Mouse (Mus musculus): ENCODE data around the gene Ablim1. TPM values are rescaled to one million over a fixed set of nuclear protein-coding genes. Genes with fewer than 3 reads are reported as not detected.

Gene Ablim1
- polyA plus RNA-seq, 1 experiment = 216 TPM

DNA sequence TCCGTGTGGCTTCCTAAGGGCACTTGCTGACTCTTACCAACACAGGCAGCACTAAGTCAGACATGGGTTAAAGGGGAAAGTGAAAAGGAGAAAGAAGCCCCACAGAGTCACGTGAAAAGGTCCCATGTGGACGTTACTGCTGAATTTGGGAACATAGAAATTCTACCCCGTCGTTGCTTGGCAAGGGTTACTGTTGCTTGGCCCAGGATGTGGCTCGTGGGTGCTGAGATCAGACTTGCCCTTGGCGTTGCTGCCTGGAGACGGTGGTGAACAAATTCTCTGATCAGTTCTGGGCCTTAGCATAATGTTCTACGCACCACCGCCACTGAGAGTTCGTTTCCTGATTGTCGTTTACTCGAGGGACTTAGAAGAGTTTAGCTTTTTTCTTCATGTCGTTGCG lies 277.9 kb downstream of the Ablim1 start:
- no peak overlapping the region for H3K4me3 ChIP-seq (ENCODE audit: control insufficient read depth, insufficient read depth, low read length)
- H3K36me3 ChIP-seq (ENCODE audit: control insufficient read depth, insufficient read depth, low read length) = peaks cover 85% of the 10 kb centered on the region
- no peak overlapping the region for H3K27ac ChIP-seq (ENCODE audit: control insufficient read depth, insufficient read depth, low read length)
- WGBS = 87% methylated on average over 15 of the region's 15 CpGs
- TF ChIP-seq POLR2A (IDR thresholded peaks at IDR 0.05; ENCODE audit: control insufficient read depth, extremely low read depth, insufficient read depth, low read length, poor library complexity) (no peak), CTCF (IDR thresholded peaks at IDR 0.05; ENCODE audit: borderline replicate concordance, control insufficient read depth, extremely low read depth, insufficient read depth, low read length, poor library complexity) (no peak)
- H3K4me1 ChIP-seq (replicated peaks; ENCODE audit: control insufficient read depth, insufficient read depth, low read length) = no peaks in the 10 kb centered on the region
- no peaks in the 10 kb centered on the region for H3K27me3 ChIP-seq (ENCODE audit: control insufficient read depth, insufficient read depth, low read length)
- DNase-seq = no peak

DNA sequence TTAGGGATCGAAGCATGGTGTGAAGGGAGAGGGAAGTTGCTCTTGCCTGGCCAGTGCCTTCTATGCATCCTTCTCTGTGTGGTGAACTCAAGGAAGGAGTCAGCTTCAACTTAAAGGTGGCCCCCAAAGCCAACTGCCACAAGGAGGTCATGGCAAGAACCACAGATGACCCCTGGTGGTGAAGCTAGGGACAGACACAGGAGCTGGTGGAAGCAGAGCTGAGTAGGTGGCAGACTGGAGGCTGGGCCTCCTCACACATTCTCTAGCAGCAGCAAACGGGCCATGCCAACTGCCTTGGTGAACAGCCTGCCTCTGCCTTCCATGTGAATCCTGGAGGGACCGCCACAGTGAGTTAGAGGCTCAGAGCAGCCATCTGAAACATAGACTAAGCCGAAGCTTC lies 283.1 kb downstream of the Ablim1 start:
- Histone ChIP-seq H3K4me1 (replicated peaks; ENCODE audit: control insufficient read depth, insufficient read depth, low read length) (no peaks in the 10 kb centered on the region), H3K4me3 (ENCODE audit: control insufficient read depth, insufficient read depth, low read length) (no peak overlapping the region), H3K27me3 (ENCODE audit: control insufficient read depth, insufficient read depth, low read length) (no peaks in the 10 kb centered on the region), H3K27ac (ENCODE audit: control insufficient read depth, insufficient read depth, low read length) (no peak overlapping the region), H3K36me3 (ENCODE audit: control insufficient read depth, insufficient read depth, low read length) (peaks cover 32% of the 10 kb centered on the region)
- TF ChIP-seq POLR2A (IDR thresholded peaks at IDR 0.05; ENCODE audit: control insufficient read depth, extremely low read depth, insufficient read depth, low read length, poor library complexity) = no peak
- TF ChIP-seq CTCF (IDR thresholded peaks at IDR 0.05; ENCODE audit: borderline replicate concordance, control insufficient read depth, extremely low read depth, insufficient read depth, low read length, poor library complexity) = 0 out of 2 replicates have a peak, but pooled peaks have one; percentile 41
- peak; percentile 63 for DNase-seq
- 74% methylated on average over 4 of the region's 4 CpGs for WGBS

DNA sequence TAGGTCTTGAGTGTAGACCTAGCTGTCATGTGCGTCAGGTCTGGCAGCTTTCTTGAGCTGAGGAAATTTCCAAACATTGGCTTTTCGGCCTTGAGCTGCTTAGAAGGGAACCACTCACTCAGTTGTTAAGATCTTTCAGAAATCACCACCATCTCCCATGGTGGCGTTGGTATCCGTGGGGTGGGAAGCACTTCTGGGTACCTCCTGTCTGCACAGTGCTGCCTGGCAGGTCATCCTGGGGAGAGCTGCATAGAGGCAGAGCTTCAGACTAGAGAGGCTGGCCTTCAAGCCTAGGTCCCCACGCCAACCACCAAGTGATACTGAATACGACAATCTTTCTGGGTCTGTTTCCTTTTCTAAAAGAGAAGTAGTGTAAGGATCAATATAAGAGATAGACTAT lies 285.3 kb downstream of the Ablim1 start:
- H3K27me3 ChIP-seq (ENCODE audit: control insufficient read depth, insufficient read depth, low read length) = no peaks in the 10 kb centered on the region
- 0 out of 2 replicates have a peak, but pooled peaks cover 3% of the 10 kb centered on the region for H3K4me1 ChIP-seq (replicated peaks; ENCODE audit: control insufficient read depth, insufficient read depth, low read length)
- H3K36me3 ChIP-seq (ENCODE audit: control insufficient read depth, insufficient read depth, low read length) = peaks cover 13% of the 10 kb centered on the region; the same call in 1 of the 2 replicates
- TF ChIP-seq CTCF (IDR thresholded peaks at IDR 0.05; ENCODE audit: borderline replicate concordance, control insufficient read depth, extremely low read depth, insufficient read depth, low read length, poor library complexity) (no peak), POLR2A (IDR thresholded peaks at IDR 0.05; ENCODE audit: control insufficient read depth, extremely low read depth, insufficient read depth, low read length, poor library complexity) (no peak)
- no peak overlapping the region for H3K27ac ChIP-seq (ENCODE audit: control insufficient read depth, insufficient read depth, low read length)
- H3K4me3 ChIP-seq (ENCODE audit: control insufficient read depth, insufficient read depth, low read length) = no peak overlapping the region
- WGBS = 92% methylated on average over 6 of the region's 6 CpGs
- no peak for DNase-seq

DNA sequence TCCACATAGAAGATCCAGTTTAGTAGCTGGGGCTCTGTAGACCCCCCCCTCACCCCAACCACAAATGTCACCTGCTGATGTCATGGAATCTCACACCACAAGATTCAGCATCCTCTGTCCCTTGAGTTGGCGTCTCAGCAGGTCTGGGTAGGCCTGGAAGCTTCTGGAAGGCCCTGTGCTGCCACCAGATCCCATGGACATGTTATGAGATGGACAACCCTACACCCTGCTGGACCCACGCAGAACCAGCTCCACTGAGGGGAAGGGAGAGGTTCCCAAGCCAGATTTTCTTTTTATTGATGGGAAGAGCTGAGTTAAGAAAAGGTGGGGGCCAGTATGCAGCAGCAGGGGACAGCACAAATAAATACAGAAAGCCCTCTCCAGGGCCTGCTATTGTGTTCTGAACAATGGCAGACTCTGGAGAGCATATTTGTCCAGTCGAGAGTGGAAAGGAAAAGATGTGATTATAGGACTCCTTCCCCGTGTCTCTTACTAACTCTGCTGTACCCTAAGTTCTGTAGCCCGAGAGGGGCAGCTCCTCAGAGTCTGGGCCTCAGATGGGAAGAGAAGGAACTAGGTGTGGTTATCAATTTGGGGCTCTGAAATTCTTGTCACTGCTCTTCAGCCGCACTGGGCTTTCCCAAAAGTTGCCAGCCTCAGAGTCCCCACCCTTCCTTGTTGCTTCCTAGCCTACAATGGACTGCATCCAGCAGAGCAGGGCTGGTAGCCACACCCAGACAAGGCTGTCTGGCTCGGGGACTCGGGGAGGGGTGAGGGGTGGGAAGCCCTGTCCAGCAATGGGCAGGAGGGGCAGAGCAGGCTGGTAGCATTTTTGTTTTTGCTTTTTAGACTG lies 286.2 kb downstream of the Ablim1 start:
- Histone ChIP-seq H3K27me3 (ENCODE audit: control insufficient read depth, insufficient read depth, low read length) (no peaks in the 10 kb centered on the region), H3K36me3 (ENCODE audit: control insufficient read depth, insufficient read depth, low read length) (peaks cover 6% of the 10 kb centered on the region; the same call in 1 of the 2 replicates), H3K27ac (ENCODE audit: control insufficient read depth, insufficient read depth, low read length) (no peak overlapping the region), H3K4me3 (ENCODE audit: control insufficient read depth, insufficient read depth, low read length) (no peak overlapping the region), H3K4me1 (replicated peaks; ENCODE audit: control insufficient read depth, insufficient read depth, low read length) (0 out of 2 replicates have a peak, but pooled peaks cover 3% of the 10 kb centered on the region)
- 79% methylated on average over 8 of the region's 8 CpGs for WGBS
- no peak for TF ChIP-seq CTCF (IDR thresholded peaks at IDR 0.05; ENCODE audit: borderline replicate concordance, control insufficient read depth, extremely low read depth, insufficient read depth, low read length, poor library complexity)
- TF ChIP-seq POLR2A (IDR thresholded peaks at IDR 0.05; ENCODE audit: control insufficient read depth, extremely low read depth, insufficient read depth, low read length, poor library complexity) = no peak
- no peak for DNase-seq

DNA sequence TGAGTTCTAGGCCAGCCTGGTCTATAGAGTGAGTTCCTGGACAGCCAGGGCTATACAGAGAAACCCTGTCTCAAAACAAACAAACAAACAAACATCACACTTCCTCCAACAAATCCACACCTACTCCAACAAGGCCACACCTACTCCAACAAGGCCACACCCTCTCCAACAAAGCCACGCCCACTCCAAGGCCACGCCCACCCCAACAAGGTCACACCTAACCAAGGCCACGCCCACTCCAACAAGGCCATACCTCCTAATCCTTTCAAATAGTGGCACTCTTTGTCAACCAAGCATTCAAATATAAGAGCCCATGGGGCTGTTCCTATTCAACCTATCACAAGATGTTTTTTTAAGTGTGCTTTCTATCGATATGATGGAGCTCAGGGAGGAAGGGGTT lies 288.2 kb downstream of the Ablim1 start:
- Histone ChIP-seq H3K27ac (ENCODE audit: control insufficient read depth, insufficient read depth, low read length) (no peak overlapping the region), H3K4me3 (ENCODE audit: control insufficient read depth, insufficient read depth, low read length) (no peak overlapping the region), H3K27me3 (ENCODE audit: control insufficient read depth, insufficient read depth, low read length) (no peaks in the 10 kb centered on the region), H3K4me1 (replicated peaks; ENCODE audit: control insufficient read depth, insufficient read depth, low read length) (0 out of 2 replicates have a peak, but pooled peaks cover 3% of the 10 kb centered on the region), H3K36me3 (ENCODE audit: control insufficient read depth, insufficient read depth, low read length) (no peaks in the 10 kb centered on the region)
- no peak for DNase-seq
- 87% methylated on average over 4 of the region's 4 CpGs for WGBS
- no peak for TF ChIP-seq POLR2A (IDR thresholded peaks at IDR 0.05; ENCODE audit: control insufficient read depth, extremely low read depth, insufficient read depth, low read length, poor library complexity)
- no peak for TF ChIP-seq CTCF (IDR thresholded peaks at IDR 0.05; ENCODE audit: borderline replicate concordance, control insufficient read depth, extremely low read depth, insufficient read depth, low read length, poor library complexity)

DNA sequence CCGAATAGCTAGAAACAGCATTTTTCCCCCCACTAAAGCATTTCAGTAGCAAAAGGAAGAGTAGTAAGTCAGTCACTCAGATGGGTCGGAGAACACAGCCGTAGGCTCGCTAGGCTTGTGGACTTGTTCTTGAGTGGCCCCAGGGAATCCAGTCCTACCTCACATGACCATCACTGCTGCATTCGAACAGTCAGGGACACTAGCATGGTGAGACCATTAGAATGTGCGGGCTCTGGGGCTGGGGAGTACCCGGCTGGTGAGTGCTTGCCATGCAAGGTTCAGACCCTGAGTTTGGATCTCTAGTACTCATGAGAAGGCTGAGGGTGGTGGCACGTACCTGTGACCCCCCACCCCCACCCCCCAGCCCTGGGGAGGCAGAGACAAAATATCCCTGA lies 296.9 kb downstream of the Ablim1 start:
- TF ChIP-seq POLR2A (IDR thresholded peaks at IDR 0.05; ENCODE audit: control insufficient read depth, extremely low read depth, insufficient read depth, low read length, poor library complexity) (no peak), CTCF (IDR thresholded peaks at IDR 0.05; ENCODE audit: borderline replicate concordance, control insufficient read depth, extremely low read depth, insufficient read depth, low read length, poor library complexity) (no peak)
- Histone ChIP-seq H3K36me3 (ENCODE audit: control insufficient read depth, insufficient read depth, low read length) (no peaks in the 10 kb centered on the region), H3K4me3 (ENCODE audit: control insufficient read depth, insufficient read depth, low read length) (no peak overlapping the region), H3K4me1 (replicated peaks; ENCODE audit: control insufficient read depth, insufficient read depth, low read length) (no peaks in the 10 kb centered on the region), H3K27ac (ENCODE audit: control insufficient read depth, insufficient read depth, low read length) (no peak overlapping the region), H3K27me3 (ENCODE audit: control insufficient read depth, insufficient read depth, low read length) (no peaks in the 10 kb centered on the region)
- no peak for DNase-seq
- WGBS = 80% methylated on average over 8 of the region's 8 CpGs

Data from thymus, adult 2 months (tissue).